Mouse (Mus musculus): ENCODE data around the gene Hdgfl1.

The Hdgfl1 gene

DNA sequence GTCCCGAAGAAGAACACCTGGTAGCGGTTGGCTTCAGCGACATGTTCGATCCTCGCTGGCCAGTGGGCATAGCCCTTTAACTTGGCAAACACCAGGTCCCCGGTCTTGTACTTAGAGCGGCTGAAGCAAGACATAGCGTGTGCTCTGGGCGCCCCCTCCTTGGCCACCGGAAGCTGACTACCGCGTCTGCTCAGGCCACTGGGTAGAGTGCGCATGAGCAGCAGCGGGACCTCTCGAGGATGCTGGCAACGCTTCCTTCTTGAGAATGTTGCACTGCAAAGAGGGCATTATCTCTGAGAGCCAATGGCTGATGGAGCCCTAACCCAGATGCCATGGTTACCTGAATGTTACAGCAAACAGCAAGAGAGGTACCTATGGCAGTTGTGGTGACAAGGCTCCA is at the start of gene Hdgfl1:
Hdgfl1 (minus strand) TSS at position 211 of the 400 bp plus-strand sequence.
- no peak for DNase-seq

DNA sequence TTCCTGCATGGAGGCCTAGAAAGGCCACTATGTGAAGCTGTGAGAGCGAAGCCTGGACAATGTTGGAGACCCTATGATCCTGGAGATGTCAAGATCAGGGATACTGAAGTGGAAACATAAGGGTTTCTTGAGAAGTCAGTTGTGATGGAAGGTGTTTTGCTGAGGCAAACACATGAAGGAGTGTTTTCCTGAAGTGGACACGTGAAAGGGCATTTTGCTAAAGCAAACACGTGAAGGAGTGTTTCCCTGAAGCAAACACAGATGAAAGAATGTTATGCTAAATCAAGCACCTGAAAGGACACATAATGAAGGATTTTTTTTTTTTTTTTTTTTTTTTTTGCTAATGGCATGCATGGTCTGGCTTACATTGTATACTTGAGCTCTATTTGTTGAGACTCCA is 25.5 kb upstream of the Hdgfl1 start:
- DNase-seq = no peak

DNA sequence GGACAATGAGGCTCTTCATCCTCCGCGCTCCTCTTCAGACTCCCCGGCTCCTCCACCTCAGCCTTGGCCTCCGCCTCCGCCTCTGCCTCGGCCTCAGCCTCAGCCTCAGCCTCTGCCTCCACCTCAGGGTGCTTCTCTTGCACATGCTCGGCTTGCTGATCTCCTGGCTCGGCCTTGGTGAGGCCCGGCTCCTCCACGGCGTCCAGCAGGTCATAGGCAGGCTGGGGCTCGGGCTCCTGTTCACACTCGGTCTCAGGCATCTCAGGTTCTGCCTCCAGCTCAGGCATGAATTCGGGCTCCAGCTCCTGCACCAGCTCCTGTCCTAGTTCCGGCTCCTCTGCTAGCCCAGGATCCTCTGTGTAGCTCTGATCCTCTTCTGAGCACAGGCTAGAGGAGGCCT is 541 bp downstream of the Hdgfl1 start:
- no peak for DNase-seq

DNA sequence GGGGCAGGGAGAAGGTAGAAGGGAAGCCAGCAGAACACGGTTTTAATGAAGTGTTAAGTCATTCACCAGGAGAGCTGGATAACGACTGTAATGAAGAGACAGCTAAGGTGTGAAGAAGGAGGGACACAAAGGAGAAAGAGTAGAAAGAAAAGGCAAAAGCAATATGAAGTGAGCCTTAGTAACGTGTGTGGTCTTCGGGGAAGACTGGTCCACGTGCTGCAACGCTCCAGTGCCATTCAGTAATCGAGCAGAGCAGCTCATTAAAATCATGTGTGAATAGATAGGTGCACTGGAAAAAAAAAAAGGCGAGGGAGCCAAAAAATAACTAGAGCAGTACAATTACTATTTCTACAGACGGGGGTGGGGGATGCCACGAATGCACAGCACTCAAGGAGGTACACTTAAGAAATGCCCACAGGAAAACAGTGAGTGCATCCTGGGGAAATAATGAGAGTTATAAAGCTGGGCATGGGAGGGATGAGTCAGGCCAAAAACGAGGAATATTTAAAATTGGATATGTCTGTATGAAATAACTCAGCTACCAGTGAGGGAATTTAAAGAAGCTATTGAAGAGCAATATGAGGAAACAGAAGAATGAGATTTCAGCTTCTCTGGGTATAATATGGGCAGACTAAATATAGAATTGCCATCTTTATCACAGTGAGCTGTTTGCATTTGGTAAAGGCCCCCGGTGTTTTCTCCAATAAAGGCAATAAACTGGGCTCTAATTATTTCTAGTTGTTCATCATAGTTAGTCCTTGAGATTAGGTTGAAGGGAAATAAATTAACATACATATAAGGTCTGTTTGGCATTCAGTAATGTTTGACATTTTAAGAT is 7.8 kb downstream of the Hdgfl1 start:
- DNase-seq = no peak

DNA sequence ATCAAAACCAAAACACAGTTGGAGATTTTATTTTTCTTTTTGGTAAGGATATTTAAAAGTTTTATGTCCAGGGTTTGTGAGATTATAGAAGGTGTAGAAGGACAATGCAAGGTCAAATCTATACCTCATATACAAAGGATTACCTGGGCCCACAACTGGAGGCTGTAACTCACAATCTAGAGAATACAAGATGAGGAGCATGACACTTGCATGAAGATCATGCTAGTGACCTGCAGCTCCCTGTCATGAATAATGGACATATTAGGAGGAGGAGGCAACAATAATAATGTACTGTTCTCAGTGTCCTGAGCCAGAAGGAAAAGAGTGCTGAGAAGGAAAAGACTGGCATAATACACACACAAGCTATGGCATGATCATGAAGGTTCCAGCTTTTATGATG is 17.1 kb downstream of the Hdgfl1 start:
- no peak for DNase-seq

DNA sequence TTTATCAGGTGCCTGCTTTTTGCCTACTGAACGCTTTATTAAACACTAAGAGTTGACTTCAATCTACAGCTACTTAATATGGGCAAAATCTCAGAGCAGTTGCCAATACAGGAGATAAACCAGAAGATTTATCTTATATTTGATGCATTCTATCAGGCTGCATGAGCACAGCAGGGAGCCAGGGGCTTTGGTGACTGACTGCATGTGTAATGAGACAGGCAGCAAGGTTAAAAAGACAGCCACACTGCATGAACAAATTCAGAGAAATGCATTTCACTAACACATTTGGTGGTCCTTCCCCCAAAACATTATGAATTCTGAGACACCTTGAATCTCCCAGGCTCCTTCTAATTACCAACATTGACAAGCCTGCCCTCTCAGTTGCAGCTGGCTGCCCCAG is 17.6 kb downstream of the Hdgfl1 start:
- DNase-seq = no peak

DNA sequence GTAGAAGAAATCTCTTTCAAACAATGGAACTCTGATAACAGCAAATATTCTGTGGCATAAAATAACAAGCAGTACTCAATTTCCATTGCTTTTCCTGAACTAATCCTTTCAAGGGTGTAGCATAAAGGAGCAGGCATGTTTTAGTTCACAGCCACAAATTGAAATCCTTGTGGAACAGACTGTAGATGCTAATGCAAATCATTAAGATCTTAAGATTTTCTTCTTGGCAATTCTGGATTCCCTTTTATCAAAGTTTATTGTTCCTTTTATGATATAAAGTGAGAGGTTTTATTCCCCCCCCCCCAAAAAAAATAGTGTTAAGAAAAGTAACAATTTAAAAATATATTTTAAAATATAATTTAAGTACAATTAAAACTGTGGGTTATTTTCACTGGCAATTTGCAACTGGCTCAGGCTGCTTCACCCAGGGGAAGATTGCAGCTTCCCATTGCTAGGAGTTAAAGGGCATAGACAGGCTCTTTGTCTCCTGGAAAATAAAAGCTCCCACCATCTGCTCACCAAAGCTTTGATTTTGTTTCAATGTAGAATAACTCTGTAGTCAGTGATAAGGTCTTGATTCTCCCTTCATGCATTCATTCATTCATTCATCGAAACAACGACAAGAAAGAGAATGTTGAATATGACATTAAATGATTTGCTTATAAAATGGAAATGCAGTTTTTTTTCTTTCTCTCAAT is 24.1 kb downstream of the Hdgfl1 start:
- no peak for DNase-seq

DNA sequence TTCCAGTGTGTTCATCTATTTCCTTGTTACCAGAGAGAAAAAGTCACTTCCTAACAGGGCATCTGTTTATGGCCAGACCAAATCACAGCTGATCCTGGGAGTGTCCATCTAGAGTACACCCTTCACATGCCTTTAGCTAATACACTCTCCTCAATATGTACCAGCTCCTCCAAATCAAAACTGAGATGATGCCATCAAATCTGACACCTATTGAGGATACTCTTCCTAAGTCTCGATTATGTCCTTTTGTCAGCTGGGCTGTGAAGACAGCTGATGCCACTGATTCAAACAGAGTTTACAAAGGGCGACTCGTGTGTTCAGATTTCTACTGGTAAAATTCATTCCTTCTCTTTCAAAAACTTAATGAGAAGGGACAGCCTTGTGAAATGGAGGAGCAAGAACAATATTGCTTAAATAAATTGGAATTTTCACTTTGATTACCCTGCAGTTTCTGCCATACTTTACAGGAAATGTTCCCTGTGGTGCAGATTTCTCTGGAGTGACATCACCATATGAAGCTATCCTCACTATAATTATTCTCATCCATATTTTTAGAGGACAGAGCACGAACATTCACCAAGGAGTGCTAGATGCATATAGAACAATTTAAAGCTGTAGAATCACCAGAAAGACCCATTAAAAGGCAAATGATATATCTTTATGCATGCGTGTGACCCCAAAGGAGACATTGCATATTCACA is 24.8 kb downstream of the Hdgfl1 start:
- no peak for DNase-seq

DNA sequence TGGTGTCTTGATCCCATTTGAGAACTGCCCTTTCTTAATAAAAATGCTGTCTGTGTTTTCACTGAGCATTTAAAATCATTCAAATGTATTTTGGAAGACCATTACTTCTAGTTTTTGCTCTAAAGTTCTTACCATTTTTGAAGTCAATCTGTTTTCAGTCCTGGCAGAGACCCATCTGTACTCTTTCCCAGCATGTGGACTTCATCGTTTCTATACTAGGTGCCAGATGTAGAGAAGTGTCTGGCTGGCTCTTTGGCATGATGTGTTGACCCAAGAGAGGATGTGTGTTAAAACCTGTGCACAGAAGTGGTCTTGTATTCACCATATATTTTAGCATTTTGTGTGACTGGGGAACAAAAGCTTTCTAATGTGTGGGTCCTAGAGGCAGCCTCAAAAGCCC is 25.9 kb downstream of the Hdgfl1 start:
- no peak for DNase-seq

DNA sequence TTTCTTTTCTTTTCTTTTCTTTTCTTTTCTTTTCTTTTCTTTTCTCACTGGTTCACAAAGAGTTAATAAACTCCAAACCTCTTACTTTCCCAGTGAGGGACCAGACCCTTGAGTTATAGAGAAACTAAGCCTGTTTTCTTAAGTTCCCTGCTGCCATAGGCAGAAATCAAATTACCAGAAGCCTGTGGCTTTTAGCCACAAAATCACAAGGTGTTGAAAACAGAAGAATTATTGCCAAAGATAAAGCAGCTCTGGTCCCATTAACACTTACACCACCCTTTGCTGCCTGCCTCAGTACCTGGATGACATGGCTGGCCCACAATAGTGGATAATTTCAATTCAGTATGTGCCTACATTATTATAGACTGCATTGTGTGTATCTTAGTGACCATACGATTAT is 35.0 kb downstream of the Hdgfl1 start:
- DNase-seq = no peak

DNA sequence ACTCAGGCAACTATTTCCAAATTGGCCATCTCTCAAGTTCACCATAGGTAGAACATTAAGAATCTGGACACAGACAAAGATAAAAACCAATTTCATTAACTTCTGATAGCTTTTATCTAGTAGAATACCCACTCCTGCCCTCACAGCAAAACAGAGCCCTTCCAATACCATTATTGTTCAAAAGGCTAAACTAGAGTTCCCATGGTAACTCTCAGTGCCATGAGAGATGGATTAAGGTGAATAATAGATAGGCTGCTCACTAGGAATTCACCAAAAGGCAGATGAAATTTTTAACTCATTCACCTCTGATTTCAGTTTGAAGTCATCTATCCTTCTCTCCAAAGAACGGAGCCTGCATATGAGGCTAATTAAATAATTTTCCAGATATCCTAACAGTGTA is 45.7 kb downstream of the Hdgfl1 start:
- no peak for DNase-seq

DNA sequence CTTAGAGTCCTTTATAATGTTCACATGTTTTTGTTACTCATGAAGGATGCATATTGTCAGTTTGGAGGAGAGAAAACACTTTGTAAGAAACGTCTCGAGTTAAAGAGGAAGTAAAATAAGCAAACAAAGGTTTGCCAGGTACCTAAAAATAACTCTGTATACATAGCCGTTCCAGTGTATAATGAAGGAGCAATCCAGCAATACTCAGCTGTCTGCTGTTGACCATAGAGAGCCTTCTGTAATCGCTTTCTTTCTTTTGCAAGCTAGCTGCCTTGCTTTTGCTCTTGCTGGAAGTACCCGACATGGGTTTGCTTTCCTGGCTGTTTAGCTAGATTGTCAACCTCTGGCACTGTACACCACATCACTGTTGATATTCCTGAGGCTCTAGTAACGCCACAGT is 48.6 kb downstream of the Hdgfl1 start:
- no peak for DNase-seq

DNA sequence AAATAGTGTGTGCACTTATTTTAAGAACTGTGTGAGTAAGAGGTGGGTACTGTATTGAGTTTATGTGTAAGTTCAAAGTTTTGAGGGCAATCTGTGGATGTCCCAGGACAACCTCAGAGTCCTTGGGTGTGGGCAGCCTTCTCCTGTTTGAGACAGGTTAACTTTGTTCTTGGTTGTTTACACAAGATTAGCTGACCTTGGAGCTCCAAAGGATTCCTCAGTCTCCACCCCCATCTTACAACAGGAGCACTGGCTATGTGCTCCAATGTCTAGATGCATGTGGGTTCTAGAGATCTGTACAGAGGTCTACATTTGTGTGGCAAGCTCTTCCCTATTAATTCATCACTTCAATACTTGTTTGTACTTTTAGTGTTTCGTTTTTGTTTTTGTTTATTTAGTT is 49.0 kb downstream of the Hdgfl1 start:
- no peak for DNase-seq

DNA sequence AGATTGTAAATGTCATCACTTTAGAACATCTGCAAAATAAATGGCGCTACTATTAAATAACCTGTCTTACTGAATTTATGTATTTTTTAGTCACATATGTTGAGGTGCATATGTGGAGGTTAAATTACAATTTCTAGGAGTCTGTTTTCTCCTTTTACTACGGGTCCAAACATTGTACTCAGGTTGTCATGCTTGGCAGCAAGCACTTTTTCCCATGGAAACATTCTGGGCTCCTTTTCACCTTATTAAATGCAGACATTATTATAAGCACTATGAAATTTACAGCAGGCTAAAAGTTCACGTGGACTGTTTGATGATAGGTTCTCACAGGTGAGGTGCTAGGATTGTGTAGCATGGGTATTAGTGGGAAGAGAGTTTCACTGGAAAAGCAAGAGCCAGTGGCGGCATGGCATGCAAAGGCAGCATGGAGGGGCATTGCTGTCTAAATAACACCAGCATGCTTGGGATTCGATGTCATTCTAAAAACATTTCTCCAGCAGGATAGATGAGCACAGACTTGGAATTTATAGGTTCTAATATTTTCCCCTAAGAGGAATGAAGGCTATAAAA is 50.7 kb downstream of the Hdgfl1 start:
- no peak for DNase-seq

All from kidney, adult 11 months (tissue).